Mouse (Mus musculus): ENCODE measurements around the gene Ppp1cc.

The Ppp1cc gene

DNA sequence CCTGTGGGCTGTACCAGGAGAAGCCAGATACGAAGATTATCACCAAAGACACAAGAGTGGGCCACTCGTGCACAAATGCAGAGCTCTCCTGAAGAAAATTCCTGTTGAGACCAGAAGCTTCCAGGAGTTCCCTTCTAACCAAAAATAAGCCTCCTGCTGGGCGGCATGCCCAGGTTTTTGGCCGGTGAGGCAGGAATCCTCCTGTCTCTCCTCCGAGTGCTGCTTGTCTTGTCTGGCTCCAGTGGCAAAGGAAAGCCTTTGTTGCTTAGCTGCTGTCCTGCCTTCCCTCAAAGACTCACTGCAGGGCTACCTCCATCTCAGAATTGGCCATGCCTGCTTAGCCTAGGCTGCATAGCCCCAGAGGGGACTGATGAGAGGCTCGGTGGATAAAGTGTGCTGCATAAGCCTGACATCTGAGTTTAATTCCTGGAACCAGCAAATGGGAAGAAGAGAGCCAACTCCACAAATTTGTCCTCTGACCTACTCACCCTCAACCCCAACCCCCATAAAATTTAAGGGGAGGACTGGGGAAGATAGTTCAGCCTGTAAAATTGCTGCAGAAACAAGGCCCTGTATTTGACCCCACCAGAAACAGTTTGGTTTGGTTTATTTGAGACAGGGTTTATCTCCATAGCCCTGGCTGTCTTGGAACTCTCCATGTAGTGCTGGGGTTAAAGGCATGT is 7.3 kb downstream of the Ppp1cc start:
- CTCF ChIA-PET = interaction anchor here (0.5 to 0.7 kb wide), 4 partner anchors 18 to 99 kb away, joined by 3 read pairs; no protein-coding TSS in a partner anchor

DNA sequence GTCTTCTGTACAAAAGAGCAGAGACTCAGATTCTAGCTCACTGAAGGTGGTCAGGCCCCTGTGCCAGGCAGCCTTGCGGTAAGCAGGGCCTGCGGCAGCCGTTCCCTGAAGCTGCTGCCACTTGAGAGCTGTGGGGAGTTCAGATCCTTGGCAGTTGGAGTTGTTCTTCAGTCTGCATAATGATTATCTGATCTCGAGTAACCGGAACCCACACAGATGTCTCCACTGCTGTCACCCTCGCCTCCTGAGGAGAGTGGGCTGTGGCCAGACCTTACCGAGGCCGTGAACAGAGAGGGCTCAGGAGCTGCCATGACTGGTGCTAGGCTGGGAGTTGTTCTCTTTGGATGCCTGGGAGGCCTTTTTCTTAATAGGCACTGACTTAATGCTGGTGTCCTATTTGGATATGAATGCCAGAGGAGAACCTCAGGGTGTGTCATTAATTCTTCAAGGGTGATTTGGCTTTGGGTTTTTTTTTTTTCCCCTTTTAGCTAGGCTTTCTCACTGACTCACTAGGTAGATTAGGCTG is 8.6 kb downstream of the Ppp1cc start:
- CTCF ChIA-PET = interaction anchor here (0.6 kb wide), 1 partner anchor 37 kb away, joined by 5 read pairs; no protein-coding TSS in a partner anchor

GRCm38 (mm10) chr5:122168344-122169069 is 10.4 kb downstream of the Ppp1cc start:
- CTCF ChIA-PET = interaction anchor here (1.0 kb wide), 1 partner anchor 106 kb away, joined by 4 read pairs; no protein-coding TSS in a partner anchor

- CTCF ChIA-PET = no interaction called here
Measured at GRCm38 (mm10) chr5:122171058-122171457, 13.0 kb downstream of the Ppp1cc start.

DNA sequence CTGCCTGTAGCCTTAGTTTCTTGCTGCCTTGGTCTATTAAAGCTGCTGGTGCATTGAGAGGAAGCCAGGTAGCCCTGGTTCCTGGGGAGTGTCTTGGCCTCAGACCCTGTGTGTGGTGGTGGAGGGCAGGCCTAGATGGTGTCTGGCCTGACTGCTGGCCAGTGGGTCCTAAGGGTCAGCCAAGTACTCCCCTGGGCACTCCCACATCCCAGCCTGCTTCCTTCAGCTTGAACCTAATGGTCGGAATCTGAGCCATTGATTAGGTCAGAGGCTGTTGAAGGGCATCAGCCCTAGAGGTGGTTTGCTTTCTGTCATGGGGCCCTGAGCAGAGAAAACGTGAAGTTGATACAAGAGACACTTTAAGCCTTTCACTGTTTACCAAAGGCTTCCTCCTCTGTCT is 17.3 kb downstream of the Ppp1cc start:
- CTCF ChIA-PET = interaction anchor here (0.6 kb wide), 1 partner anchor 17 kb away, joined by 9 read pairs; the partner anchor contains the start of gene Ppp1cc

GRCm38 (mm10) chr5:122175961-122176360 is 17.9 kb downstream of the Ppp1cc start:
- CTCF ChIA-PET = interaction anchor here (0.6 kb wide), 1 partner anchor 18 kb away, joined by 9 read pairs; the partner anchor contains the start of gene Ppp1cc

DNA sequence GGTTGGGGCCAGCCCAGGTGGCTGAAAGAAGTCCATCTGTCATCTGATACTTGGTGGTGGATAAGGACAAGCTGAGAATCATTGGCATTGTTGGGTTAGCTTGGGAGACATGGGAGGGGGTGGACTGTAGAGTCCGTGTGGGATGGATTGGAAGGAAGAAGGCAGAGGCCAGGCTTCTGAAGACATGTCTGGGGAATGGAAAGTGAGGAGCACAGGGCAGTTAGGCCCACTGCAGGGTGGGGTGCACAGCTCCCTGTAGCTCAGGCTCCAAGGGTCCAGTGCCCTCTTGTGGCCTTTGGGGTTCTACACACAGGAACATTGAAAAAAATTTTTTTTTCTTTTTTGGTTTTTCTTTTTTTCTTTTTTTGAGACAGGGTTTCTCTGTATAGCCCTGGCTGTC is 18.3 kb downstream of the Ppp1cc start:
- CTCF ChIA-PET = no interaction called here

- CTCF ChIA-PET = interaction anchor here (1.0 to 1.5 kb wide), 2 partner anchors 19 to 217 kb away, joined by 3 read pairs; no protein-coding TSS in a partner anchor
Measured at GRCm38 (mm10) chr5:122179665-122180064, 21.6 kb downstream of the Ppp1cc start.

GRCm38 (mm10) chr5:122184283-122184806 is 26.3 kb downstream of the Ppp1cc start:
- CTCF ChIA-PET = interaction anchor here (0.5 to 0.9 kb wide), 3 partner anchors 24 to 159 kb away, joined by 3 to 12 read pairs (median 3); no protein-coding TSS in a partner anchor

DNA sequence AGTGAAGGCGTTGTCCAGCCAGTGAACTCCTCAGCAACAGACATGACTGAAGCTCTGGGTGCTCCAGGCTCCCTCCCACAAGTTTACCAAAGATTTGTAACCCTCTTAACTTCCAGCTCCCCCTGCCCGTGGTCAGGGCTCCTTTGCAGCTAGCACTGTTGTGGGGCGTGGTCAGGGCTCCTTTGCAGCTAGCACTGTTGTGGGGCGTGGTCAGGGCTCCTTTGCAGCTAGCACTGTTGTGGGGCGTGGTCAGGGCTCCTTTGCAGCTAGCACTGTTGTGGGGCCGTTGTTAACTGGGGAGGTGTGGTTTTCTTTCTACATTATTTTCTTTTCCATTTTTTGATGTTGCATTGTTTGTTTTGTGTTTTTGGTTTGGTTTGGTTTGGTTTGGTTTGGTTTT is 26.8 kb downstream of the Ppp1cc start:
- CTCF ChIA-PET = interaction anchor here (0.6 to 0.9 kb wide), 2 partner anchors 25 to 159 kb away, joined by 3 to 12 read pairs; no protein-coding TSS in a partner anchor

DNA sequence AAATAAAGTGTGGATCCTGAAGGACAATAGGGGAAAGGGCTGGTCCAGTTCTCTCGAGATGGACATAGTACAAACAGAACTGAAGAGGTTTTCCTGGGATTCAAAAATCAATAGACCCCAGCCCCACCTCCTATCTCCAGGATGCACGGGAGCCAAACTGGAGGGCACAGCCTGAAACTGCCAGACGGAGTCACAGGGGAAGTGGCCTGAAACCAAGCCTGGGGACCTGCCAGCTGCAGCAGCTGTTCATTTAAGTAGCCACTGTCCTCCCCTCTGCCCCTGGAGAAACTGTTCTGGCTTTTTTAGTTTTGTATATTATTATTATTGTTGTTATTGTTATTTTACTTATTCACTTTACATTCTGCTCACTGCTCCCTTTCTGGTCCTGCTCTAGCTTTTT is 31.0 kb downstream of the Ppp1cc start:
- CTCF ChIA-PET = interaction anchor here (0.7 kb wide), 1 partner anchor 15 kb away, joined by 3 read pairs; no protein-coding TSS in a partner anchor

- CTCF ChIA-PET = interaction anchor here (1.6 kb wide), 1 partner anchor 149 kb away, joined by 7 read pairs; no protein-coding TSS in a partner anchor
Measured at GRCm38 (mm10) chr5:122190465-122190864, 32.4 kb downstream of the Ppp1cc start.

DNA sequence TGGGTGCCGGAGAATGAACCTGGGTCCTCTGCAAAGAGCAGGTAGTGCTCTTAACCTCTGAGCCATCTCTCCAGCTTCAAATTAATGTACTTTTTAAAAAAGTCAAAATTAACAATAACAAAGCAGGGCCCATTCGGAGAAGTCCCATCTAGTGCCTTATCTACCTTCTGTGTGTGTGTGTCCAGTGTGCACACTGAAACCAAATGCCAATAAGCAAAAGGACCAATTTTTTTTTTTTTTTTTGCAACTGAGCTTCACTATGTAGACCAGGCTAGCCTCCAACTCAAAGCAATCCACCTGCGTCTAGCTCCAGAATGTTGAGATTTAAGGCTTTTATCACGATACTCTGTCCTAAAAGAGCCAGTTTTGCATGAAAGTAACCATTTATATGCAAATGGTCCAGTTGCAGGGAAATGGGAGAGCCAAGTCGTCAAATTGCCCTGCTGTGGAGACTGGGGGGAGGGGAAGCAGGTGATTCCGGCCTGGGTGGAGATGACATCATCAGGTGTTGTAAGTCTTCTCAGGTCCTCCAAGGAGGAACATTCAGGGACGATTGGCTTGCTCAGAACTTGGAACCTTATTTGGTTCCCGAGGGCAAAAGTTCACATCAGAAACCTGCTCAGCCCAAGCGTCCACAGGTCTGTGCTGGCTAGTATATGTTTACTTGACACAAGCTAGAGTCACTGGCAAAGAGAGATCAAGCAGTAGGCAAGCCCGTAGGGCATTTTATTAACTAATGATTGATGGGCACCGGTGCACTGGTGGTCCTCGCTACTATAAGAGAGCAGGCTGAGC is 33.4 kb downstream of the Ppp1cc start:
- CTCF ChIA-PET = interaction anchor here (0.7 to 1.6 kb wide), 3 partner anchors 72 to 518 kb away, joined by 4 to 7 read pairs (median 7); no protein-coding TSS in a partner anchor

DNA sequence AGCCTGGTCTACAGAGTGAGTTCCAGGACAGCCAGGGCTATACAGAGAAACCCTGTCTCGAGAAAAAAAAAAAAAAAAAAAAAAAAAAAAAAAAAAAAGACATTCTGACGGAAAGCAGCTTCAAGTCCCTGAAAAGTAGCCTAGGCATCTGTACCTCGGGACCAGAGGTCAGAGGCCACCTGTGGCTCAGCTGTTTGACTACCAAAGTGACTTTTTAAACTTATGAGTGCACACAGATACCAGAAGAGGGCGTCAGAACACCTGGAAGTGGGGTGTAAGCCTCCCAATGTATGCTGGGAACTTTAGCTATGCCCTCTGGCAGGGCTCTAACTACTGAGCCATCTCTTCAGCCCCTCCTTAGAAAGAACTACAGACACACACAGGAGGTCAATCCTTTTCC is 34.3 kb downstream of the Ppp1cc start:
- CTCF ChIA-PET = interaction anchor here (1.3 to 1.6 kb wide), 2 partner anchors 71 to 147 kb away, joined by 4 to 7 read pairs; no protein-coding TSS in a partner anchor

- CTCF ChIA-PET = interaction anchor here (0.6 kb wide), 1 partner anchor 58 kb away, joined by 5 read pairs; no protein-coding TSS in a partner anchor
Measured at GRCm38 (mm10) chr5:122200872-122201271, 42.8 kb downstream of the Ppp1cc start.

GRCm38 (mm10) chr5:122201904-122202303 is 43.8 kb downstream of the Ppp1cc start:
- CTCF ChIA-PET = interaction anchor here (0.5 to 0.6 kb wide), 2 partner anchors 36 to 865 kb away, joined by 3 to 6 read pairs; no protein-coding TSS in a partner anchor

DNA sequence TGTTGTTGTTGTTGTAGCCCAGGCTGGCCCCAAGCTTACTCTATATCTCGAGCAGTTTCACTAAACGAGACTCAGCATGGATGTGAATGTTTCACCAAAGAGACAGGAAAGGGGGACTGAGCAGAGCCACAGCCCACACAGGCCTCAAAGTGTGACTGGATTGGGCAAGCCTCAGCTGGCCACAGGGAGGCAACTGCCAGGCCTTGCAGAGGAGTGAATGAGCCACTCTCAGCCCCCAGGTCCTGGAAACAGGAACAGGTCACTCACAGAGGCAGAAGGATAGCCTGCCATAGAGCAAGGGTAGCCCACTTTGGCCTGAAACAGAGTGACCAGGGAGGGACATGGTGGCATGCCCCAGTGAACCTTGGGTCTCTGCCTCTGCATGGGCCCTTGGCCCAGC is 46.1 kb downstream of the Ppp1cc start:
- CTCF ChIA-PET = no interaction called here

- CTCF ChIA-PET = no interaction called here
Measured at GRCm38 (mm10) chr5:122206475-122206874, 48.4 kb downstream of the Ppp1cc start, which contains the start of gene Hvcn1. TSS of gene Hvcn1 (plus strand) at chr5:122206804.

GRCm38 (mm10) chr5:122208909-122209308 is 50.8 kb downstream of the Ppp1cc start:
- CTCF ChIA-PET = interaction anchor here (0.6 to 1.5 kb wide), 5 partner anchors 31 to 139 kb away, joined by 3 to 15 read pairs (median 4); partner anchors contain the start of gene Tctn1

All from spleen, embryonic (tissue).